Mouse (Mus musculus): ENCODE results near the gene Hs6st1.
A peak's percentile ranks its signal among the peaks of the same experiment; 100 is the strongest.

The Hs6st1 gene

DNA sequence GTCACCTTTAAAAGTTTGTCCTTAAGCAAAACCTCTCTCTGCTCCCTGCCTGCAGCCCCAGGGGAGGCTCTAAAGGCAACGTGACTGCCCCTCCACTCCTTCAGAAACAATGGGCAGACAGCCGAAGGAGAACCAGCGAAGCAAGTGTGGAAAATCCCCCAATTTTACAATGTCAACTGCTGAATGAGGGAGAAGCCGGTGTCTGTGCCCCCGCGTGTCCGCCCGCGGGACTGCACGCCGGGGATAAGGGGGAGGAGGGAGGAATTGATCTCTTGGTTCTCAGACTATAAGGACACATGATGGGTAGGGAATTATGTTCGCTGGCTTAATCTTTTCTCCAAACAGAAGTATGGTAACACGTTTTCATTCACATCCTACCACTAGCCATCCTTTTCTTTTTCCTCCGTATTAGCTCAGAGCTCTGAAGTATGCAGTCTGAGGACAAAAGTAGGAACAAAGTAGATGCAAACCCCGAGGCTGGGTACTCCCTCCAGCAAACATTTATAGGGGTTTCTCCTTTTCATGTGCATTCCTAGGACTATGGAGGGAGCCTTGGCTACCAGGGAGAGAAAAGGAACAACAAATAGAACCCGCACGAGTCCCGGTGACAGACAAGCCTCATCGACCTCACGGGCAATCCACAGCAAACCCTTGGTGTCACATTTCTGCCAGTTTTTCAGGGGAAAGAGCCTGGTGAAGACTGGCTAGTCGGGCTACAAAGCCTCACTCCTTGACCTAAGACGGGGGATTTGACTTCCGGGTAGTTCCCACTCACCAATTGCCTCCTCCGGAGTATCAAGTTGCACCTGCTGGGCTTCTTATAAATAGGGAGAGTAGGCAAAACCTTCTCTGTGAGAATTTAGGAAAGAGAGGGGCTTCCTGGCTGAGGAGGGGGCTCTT, 3.1 kb upstream of the Hs6st1 start:
- peak; percentile 95 for DNase-seq

DNA sequence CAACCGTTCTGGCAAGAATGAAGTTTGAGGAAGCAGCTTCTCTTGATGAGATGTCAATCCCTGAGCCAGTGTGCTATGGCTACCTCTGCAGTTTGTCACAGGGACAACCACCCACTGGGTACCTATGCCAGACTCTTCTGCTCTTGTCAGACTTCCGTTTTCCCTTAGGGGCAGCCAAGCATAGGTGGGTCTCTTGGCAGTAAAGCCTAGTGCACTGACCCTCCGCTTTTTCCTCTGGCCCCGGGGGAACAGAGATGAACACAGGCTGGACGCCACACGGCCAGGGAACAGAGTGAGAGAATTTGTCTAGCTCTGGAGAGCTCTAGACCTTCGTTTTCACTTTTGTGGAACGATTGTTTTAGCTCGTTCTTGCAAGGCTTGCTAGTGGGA, 2.4 kb upstream of the Hs6st1 start:
- peak; percentile 8 for DNase-seq

GRCm38 (mm10) chr1:36066216-36066980, 1.8 kb upstream of the Hs6st1 start:
- DNase-seq = no peak

- peak; percentile 58 for DNase-seq
Measured at GRCm38 (mm10) chr1:36067201-36067600, 999 bp upstream of the Hs6st1 start.

GRCm38 (mm10) chr1:36067611-36068010, 589 bp upstream of the Hs6st1 start:
- no peak for DNase-seq

DNA sequence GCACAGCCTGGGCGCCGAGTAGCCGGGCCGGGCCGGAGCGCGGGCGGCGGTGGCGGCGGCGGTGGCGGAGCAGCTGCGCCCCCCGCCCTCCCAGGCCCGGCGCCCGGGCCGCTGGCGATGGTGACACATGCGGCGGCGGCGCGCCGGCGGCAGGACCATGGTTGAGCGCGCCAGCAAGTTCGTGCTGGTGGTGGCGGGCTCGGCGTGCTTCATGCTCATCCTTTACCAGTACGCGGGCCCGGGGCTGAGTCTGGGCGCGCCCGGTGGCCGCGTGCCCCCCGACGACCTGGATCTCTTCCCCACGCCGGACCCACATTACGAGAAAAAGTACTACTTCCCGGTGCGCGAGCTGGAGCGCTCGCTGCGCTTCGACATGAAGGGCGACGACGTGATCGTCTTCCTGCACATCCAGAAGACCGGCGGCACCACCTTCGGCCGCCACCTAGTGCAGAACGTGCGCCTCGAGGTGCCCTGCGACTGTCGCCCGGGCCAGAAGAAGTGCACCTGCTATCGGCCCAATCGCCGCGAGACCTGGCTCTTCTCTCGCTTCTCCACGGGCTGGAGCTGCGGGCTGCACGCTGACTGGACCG, 426 bp downstream of the Hs6st1 start:
- peak; percentile 62 for DNase-seq

DNA sequence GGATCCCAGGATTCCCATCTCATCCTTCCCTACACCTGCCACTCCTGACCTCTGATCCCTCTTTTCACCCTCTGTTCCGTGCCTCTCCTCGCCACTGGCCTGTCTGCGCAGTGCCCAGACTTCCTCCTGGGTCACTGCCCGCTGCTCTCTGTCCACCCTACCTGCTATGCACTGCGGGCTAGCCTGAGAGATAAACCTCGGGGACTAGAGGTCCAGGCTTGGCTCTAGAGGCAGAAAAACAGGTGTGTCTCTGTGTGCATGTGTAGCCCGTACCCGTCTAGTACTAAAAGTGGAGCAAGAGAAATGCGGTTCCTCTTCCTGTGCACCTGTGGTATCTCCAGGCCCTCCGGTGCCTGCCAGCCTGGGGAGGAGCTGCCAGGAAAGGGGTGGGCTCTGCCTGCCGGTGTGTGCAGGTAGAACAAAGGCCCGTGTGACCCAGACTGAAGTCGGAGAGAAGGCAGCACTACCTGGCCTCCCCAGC, 1.1 kb downstream of the Hs6st1 start:
- peak; percentile 65 for DNase-seq

DNA sequence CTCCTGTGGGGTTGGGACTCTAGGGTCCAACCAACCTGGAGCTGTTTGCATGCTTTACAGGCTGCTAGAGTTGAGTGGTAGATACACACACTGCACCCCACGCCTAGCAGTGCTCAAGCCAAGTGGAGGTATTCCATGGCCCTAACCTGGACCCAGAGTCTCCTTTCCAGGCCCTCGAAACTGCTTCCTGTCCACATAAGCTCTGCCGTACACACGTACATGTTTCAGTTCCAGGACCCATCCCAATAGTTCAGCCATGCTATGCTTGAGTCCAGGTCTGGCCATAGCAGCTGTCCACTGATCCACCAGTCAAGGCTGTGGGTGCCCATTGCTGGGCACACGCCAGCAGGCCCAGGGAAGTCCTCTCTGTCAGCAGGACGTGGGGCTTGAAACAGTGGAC, 2.0 kb downstream of the Hs6st1 start:
- DNase-seq = peak; percentile 29

DNA sequence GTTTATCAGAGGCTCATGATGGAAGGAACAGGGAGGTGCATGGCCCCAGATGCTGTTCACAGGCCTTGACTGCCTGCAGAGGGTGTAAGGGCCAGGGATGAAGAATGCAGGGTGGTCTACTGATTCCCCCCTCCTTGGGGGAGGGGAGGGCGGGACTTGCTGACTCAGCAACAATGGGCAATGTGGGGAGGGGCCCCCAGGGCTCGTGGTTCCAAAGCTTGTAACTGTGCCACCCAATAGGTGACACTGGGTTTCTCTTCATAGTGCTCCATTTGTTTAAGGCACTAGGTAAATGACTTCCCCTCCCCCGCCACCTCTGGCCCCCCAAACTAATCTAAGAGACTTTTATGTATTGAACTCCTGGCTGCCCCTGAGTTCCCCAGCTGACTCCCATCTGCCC, 2.5 kb downstream of the Hs6st1 start:
- DNase-seq = peak; percentile 19

GRCm38 (mm10) chr1:36071176-36071575, 3.0 kb downstream of the Hs6st1 start:
- no peak for DNase-seq

DNA sequence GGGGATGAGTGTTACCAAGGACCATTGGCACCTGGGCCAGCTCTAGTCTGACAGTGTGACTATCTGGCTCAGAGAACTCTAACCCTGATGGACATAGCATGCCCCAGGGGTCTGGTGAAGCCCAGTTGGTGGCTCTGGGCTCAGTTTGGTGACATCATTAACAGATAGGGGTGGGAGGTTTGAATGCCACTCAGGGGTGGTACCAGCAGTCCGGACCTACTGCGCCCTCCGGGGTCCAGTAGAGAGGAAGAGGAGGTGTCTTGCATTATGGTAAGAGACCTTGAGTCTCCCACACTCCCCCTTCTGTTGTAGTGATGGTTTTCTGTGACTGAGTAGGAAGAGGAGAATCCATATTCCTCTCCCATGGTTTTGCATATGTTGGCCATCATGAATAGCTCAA, 3.4 kb downstream of the Hs6st1 start:
- DNase-seq = no peak

DNA sequence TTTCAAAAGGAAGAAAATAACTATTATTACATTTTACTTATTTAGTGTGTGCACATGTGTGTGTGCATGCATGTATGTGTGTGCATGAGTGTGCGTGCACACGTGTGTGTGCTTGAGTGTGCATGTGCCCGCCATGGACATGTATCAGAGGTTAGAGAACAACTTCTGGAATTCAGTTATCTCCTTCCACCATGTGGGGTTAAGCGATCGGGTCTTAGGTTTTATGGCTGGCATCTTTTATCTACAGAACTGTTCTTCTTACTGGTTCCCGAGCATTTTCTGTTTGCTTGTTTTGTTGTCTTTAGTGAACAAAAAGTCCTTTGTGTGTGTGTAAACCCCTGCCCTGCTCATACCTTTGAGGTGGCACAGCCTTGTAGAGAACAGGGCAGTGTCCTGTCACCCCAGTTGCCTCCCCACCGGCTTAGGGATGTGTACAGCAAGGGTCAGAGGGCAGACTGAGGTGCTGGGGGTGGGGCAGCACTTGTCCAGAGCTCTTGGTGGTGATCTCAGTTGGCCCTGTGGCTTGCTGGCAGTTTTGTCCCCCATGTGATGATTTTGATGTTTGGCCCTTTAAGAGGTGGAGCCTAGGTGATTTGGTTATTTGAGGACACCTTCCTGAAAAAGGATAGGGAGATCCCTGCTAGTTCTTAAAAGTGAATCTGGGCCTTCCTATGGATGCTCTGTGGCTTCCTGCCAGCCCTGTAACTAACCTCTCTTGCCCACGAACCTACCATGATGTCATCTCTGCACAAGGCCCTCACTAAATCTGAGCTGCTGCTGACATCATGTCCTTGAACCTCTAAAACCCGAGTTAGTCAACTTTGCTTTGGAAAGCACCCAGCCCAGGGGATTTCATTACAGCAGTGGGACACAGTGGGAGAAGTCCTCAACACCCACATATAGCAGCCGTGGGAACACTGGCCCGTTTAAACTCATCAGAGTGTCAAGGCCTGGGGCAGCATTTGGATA, 4.7 kb downstream of the Hs6st1 start:
- no peak for DNase-seq

DNA sequence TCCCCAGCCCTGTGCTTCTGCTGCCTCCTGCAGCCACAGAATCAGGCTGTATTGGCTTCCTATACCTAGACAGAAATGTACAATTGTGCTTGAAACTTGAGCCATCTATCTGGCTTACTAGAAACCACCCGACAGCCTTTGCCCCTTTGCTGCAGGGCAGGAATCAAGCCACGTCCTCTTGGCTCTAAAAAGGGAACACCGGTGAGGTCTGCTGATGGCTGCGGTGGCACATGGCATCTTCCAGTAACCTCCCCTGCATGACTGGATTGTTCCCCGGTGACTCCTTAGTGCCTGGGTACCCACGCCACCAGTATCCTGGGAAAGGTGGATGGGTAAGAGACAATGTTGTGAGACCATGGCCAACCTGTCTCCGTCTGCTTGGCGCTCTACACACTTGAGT, 5.4 kb downstream of the Hs6st1 start:
- DNase-seq = no peak

- DNase-seq = peak; percentile 46
Measured at GRCm38 (mm10) chr1:36074197-36074596, 6.0 kb downstream of the Hs6st1 start.

- peak; percentile 65 for DNase-seq
Measured at GRCm38 (mm10) chr1:36074968-36075367, 6.8 kb downstream of the Hs6st1 start.

GRCm38 (mm10) chr1:36075652-36076051, 7.5 kb downstream of the Hs6st1 start:
- no peak for DNase-seq

DNA sequence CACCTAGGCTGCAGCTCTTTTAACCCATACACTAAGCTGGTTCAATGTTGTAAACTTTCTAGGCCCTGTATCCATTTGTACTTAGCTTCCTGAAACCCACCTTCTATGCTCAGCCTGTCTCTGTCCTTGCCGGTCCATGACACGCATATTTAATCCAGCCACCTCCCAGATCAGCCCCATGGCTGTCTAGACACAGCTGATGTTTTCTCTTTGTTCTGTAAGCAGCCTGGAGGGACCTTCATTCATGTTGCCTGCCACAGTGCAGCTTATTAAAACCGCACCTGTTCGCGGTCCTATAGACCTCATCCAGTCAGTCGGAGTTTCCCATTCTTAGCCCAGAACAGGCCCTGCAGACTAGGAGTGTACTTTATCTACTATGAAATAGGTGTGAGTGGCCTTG, 8.9 kb downstream of the Hs6st1 start:
- no peak for DNase-seq

DNA sequence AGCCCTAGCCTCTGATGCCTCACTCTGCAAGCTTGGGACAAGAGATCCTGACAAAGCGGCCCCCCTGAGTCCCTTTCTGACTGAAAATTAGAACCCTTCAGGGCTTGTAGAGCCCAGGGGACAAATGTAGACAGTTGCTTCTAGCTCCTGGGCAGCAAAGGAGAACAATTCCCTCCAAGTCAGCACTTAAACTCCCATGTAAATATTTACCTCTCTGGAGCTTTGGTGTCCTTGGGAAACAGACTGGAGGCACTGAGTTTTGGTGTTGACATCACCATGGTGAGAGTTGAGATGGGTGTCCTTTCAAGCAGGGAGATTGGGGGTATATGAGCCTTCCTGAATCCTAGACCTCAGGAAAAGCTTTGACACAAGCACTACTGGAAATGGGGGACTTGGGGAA, 10.1 kb downstream of the Hs6st1 start:
- DNase-seq = no peak

GRCm38 (mm10) chr1:36079679-36080078, 11.5 kb downstream of the Hs6st1 start:
- DNase-seq = peak; percentile 92

GRCm38 (mm10) chr1:36080974-36081373, 12.8 kb downstream of the Hs6st1 start:
- peak; percentile 53 for DNase-seq

DNA sequence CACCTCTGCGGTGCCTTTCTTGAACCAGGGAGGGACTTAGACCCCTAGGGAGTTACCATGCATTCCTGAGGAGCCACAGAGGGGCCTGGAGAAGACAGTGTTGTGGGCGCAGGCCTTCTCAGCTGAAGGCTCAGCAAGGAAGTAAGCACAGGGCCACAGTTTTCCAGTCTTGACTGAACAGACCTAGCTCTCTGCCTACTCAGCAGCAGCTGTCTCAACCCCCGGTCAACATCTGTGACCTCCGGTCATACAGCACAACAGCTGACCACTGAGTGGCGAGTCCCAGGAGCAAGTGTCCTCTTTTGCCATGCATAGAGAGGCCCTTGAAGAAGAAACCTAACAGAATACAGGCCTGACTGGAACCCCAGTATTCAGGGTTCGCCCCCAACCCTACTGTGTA, 14.0 kb downstream of the Hs6st1 start:
- peak; percentile 55 for DNase-seq

- DNase-seq = peak; percentile 28
Measured at GRCm38 (mm10) chr1:36083554-36083953, 15.4 kb downstream of the Hs6st1 start.

All from kidney, postnatal 10 days (tissue).